Mouse (Mus musculus) midbrain, embryonic 12.5 days (tissue): ENCODE results near the gene Folr2. TPM values are rescaled to one million over a fixed set of nuclear protein-coding genes. Genes with fewer than 3 reads are reported as not detected.
A peak's percentile ranks its signal among the peaks of the same experiment; 100 is the strongest.

Experiments used
- ATAC-seq: fragments of 200-750 bp; cut with Nextera tagmentation; 2 replicates; pipeline ENCODE4 v1.8.0; 2017; ENCODE audit warnings: low read depth, moderate TSS enrichment, moderate library complexity; ENCODE audit not compliant: low FRiP score
- H3K27ac ChIP-seq: fragments of 300-500 bp; sonication (generic); replicated peaks from 2 replicates; pipeline ENCODE4 v1.5.1; 2016; ENCODE audit warnings: mild to moderate bottlenecking
- H3K27me3 ChIP-seq: fragments of 300-500 bp; sonication (generic); 2 replicates; pipeline ENCODE4 v1.6.1; 2016; ENCODE audit warnings: mild to moderate bottlenecking
- H3K36me3 ChIP-seq: fragments of 300-500 bp; sonication (generic); 2 replicates; pipeline ENCODE4 v1.6.1; 2016
- H3K4me1 ChIP-seq: fragments of 300-500 bp; sonication (generic); 2 replicates; pipeline ENCODE4 v1.6.1; 2016
- H3K4me2 ChIP-seq: fragments of 300-500 bp; sonication (generic); replicated peaks from 2 replicates; pipeline ENCODE4 v1.6.1; 2016; ENCODE audit warnings: mild to moderate bottlenecking, moderate library complexity
- H3K4me3 ChIP-seq: fragments of 300-500 bp; sonication (generic); 2 replicates; pipeline ENCODE4 v1.5.1; 2016; ENCODE audit warnings: mild to moderate bottlenecking
- H3K9ac ChIP-seq: fragments of 300-500 bp; sonication (generic); replicated peaks from 2 replicates; pipeline ENCODE4 v1.6.1; 2016; ENCODE audit warnings: mild to moderate bottlenecking, moderate library complexity
- H3K9me3 ChIP-seq: fragments of 300-500 bp; sonication (generic); 2 replicates; pipeline ENCODE4 v1.6.1; 2016; ENCODE audit warnings: mild to moderate bottlenecking
- WGBS: fragments of 180-500 bp; shearing (Covaris S2); methylation state at CpG from one replicate; pipeline ENCODE4 v1.1.7; 2016; 5-methylcytosine and 5-hydroxymethylcytosine counted together
- microRNA-seq: library from miRNA; unstranded; fragments of <30 nt; microRNA quantifications from one replicate; pipeline ENCODE4, GENCODE M21; 2017
- polyA plus RNA-seq: library from polyadenylated mRNA; unstranded; fragments of >200 nt; fragmentation: Nextera tagmentation; extraction: Ambion mirVana; gene quantifications from 2 replicates; pipeline ENCODE4 v1.2.1, GENCODE M21; 2016

The Folr2 gene
- polyA plus RNA-seq, 1 experiment from 2014 or later, result 4.3 TPM

DNA sequence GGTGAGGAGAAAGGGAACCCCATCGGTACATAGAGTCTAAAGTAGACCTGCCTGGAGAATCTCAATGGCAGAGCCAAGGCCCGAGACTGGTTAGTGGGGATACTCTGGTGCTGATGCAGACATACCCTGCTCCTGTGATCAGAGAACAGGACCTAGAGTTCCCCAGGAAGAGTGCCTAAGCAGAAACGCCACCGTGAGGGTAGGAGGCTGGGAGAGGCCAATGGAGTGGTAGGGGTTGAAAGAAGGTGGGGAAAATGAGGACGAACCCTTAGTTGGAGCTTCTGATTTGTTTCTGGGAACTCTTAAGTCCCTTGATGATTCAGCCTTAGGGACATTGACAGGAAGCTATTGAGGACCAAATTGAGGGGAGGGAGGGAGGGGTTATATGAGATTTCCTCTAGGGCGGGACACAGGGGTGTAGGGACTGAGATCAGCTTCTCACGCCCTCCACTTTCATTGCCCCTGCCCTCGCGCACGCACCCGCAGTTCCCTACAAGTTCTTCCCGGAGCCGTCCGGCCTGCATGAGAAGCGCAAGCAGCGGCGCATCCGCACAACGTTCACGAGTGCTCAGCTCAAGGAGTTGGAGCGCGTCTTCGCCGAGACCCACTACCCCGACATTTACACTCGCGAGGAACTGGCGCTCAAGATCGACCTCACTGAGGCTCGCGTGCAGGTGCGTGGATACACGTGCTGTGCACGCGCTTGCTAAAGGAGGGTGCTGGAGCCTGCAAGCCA lies 36.5 kb downstream of the Folr2 start:
- Histone ChIP-seq H3K4me1 (peaks cover 33% of the 10 kb centered on the region), H3K27ac (no peak overlapping the region), H3K9ac (no peak overlapping the region), H3K36me3 (peaks cover 20% of the 10 kb centered on the region), H3K4me2 (peak overlapping the region; percentile 75), H3K27me3 (peaks cover 82% of the 10 kb centered on the region), H3K9me3 (no peaks in the 10 kb centered on the region), H3K4me3 (peak overlapping the region; percentile 47)
- WGBS, result 4% methylated on average over 35 of the region's 35 CpGs
- no peak for ATAC-seq

- Histone ChIP-seq H3K4me1 (peaks cover 33% of the 10 kb centered on the region), H3K9ac (peak within 1 kb of the TSS; percentile 24; the same call in 1 of the 2 replicates), H3K36me3 (no peaks in the 10 kb centered on the region), H3K27ac (no peak within 1 kb of the TSS), H3K9me3 (peaks cover 5% of the 10 kb centered on the region; the same call in 1 of the 2 replicates), H3K4me2 (peak within 1 kb of the TSS; percentile 49), H3K27me3 (peaks cover 69% of the 10 kb centered on the region), H3K4me3 (peak within 1 kb of the TSS; percentile 37)
- ATAC-seq, result no peak
- 2% methylated on average over 45 of the region's 45 CpGs for WGBS
Observed at GRCm38 (mm10) chr7:101817861-101818401, 39.1 kb downstream of the Folr2 start, which contains the start of gene Phox2a. TSS of gene Phox2a (plus strand) at chr7:101818313.

Small RNAs within 50 kb of the gene (microRNA-seq; reads per million reads assigned to microRNA genes)
- not detected for gene Gm22655

Other genes with a start within 250 kb of the Folr2 start
- 42.3 and 42.4 TPM in 2 replicates for gene Clpb, start 193.6 kb downstream of the Folr2 start, polyA plus RNA-seq
- 0.43 and 0.46 TPM in 2 replicates for gene Phox2a, start 38.9 kb downstream of the Folr2 start, polyA plus RNA-seq
- 36.4 and 38.3 TPM in 2 replicates for gene Inppl1, start 19.0 kb downstream of the Folr2 start, polyA plus RNA-seq
- gene Anapc15, start 6.5 kb upstream of the Folr2 start, polyA plus RNA-seq, result 79.8 and 89.7 TPM in 2 replicates
- 6.8 and 11.9 TPM in 2 replicates for gene Folr1, start 13.6 kb upstream of the Folr2 start, polyA plus RNA-seq
- gene Lamtor1, start 48.7 kb upstream of the Folr2 start, polyA plus RNA-seq, result 125 and 131 TPM in 2 replicates
- 0.38 and 0.64 TPM in 2 replicates for gene Tomt, start 49.2 kb upstream of the Folr2 start, polyA plus RNA-seq
- gene Lrrc51, start 76.7 kb upstream of the Folr2 start, polyA plus RNA-seq, result 6.5 and 9.8 TPM in 2 replicates
- gene Numa1, start 76.9 kb upstream of the Folr2 start, polyA plus RNA-seq, result 104 and 111 TPM in 2 replicates
- 4.8 TPM in 2 replicates for gene Il18bp, start 161.5 kb upstream of the Folr2 start, polyA plus RNA-seq
- gene Rnf121, start 208.3 kb upstream of the Folr2 start, polyA plus RNA-seq, result 28.9 and 29.0 TPM in 2 replicates
- gene Xndc1, start 208.3 kb upstream of the Folr2 start, polyA plus RNA-seq, result 43.0 and 43.3 TPM in 2 replicates
- 1.3 and 2.2 TPM in 2 replicates for gene Xntrpc, start 208.5 kb upstream of the Folr2 start, polyA plus RNA-seq
- 0.86 TPM in 1 of 2 replicates, not detected in the other for gene Trpc2, start 225.9 kb upstream of the Folr2 start, polyA plus RNA-seq
- gene Art1, start 244.5 kb upstream of the Folr2 start, polyA plus RNA-seq, result 0.42 and 0.46 TPM in 2 replicates